Mouse (Mus musculus): ENCODE measurements around the gene Plekha8. TPM values are rescaled to one million over a fixed set of nuclear protein-coding genes. Genes with fewer than 3 reads are reported as not detected.

Gene Plekha8
- polyA plus RNA-seq, 1 experiment = 4.9 TPM

GRCm38 (mm10) chr6:54681746-54682428, 87.0 kb downstream of the Plekha8 start:
- H3K4me1 ChIP-seq (ENCODE audit: control insufficient read depth, insufficient read depth, low read length) = peaks cover 5% of the 10 kb centered on the region
- H3K4me3 ChIP-seq (ENCODE audit: insufficient read depth, low read length) = peak overlapping the region; percentile 84
- TF ChIP-seq POLR2A (IDR thresholded peaks at IDR 0.05; ENCODE audit: borderline replicate concordance, low read depth, low read length) (no peak), CTCF (IDR thresholded peaks at IDR 0.05; ENCODE audit: low read depth, low read length) (no peak)
- H3K27ac ChIP-seq (ENCODE audit: insufficient read depth, low read depth, low read length) = no peak overlapping the region

GRCm38 (mm10) chr6:54684085-54684484, 89.2 kb downstream of the Plekha8 start:
- TF ChIP-seq POLR2A (IDR thresholded peaks at IDR 0.05; ENCODE audit: borderline replicate concordance, low read depth, low read length) (no peak), CTCF (IDR thresholded peaks at IDR 0.05; ENCODE audit: low read depth, low read length) (no peak)
- H3K4me1 ChIP-seq (ENCODE audit: control insufficient read depth, insufficient read depth, low read length) = peaks cover 5% of the 10 kb centered on the region
- H3K4me3 ChIP-seq (ENCODE audit: insufficient read depth, low read length) = no peak overlapping the region
- no peak overlapping the region for H3K27ac ChIP-seq (ENCODE audit: insufficient read depth, low read depth, low read length)

GRCm38 (mm10) chr6:54685103-54685502, 90.2 kb downstream of the Plekha8 start:
- no peak overlapping the region for H3K27ac ChIP-seq (ENCODE audit: insufficient read depth, low read depth, low read length)
- peaks cover 5% of the 10 kb centered on the region for H3K4me1 ChIP-seq (ENCODE audit: control insufficient read depth, insufficient read depth, low read length)
- TF ChIP-seq POLR2A (IDR thresholded peaks at IDR 0.05; ENCODE audit: borderline replicate concordance, low read depth, low read length) (no peak), CTCF (IDR thresholded peaks at IDR 0.05; ENCODE audit: low read depth, low read length) (no peak)
- no peak overlapping the region for H3K4me3 ChIP-seq (ENCODE audit: insufficient read depth, low read length)

- Histone ChIP-seq H3K4me3 (ENCODE audit: insufficient read depth, low read length) (no peak overlapping the region), H3K27ac (ENCODE audit: insufficient read depth, low read depth, low read length) (no peak overlapping the region), H3K4me1 (ENCODE audit: control insufficient read depth, insufficient read depth, low read length) (peaks cover under 1% of the 10 kb centered on the region)
- TF ChIP-seq POLR2A (IDR thresholded peaks at IDR 0.05; ENCODE audit: borderline replicate concordance, low read depth, low read length) = no peak
- TF ChIP-seq CTCF (IDR thresholded peaks at IDR 0.05; ENCODE audit: low read depth, low read length) = no peak
Observed at GRCm38 (mm10) chr6:54685716-54686395, 90.9 kb downstream of the Plekha8 start.

- Histone ChIP-seq H3K4me3 (ENCODE audit: insufficient read depth, low read length) (no peak overlapping the region), H3K4me1 (ENCODE audit: control insufficient read depth, insufficient read depth, low read length) (no peaks in the 10 kb centered on the region), H3K27ac (ENCODE audit: insufficient read depth, low read depth, low read length) (no peak overlapping the region)
- TF ChIP-seq CTCF (IDR thresholded peaks at IDR 0.05; ENCODE audit: low read depth, low read length) (no peak), POLR2A (IDR thresholded peaks at IDR 0.05; ENCODE audit: borderline replicate concordance, low read depth, low read length) (no peak)
Observed at GRCm38 (mm10) chr6:54686946-54687737, 92.2 kb downstream of the Plekha8 start.

- no peak overlapping the region for H3K4me3 ChIP-seq (ENCODE audit: insufficient read depth, low read length)
- TF ChIP-seq CTCF (IDR thresholded peaks at IDR 0.05; ENCODE audit: low read depth, low read length) = no peak
- TF ChIP-seq POLR2A (IDR thresholded peaks at IDR 0.05; ENCODE audit: borderline replicate concordance, low read depth, low read length) = no peak
- H3K4me1 ChIP-seq (ENCODE audit: control insufficient read depth, insufficient read depth, low read length) = no peaks in the 10 kb centered on the region
- no peak overlapping the region for H3K27ac ChIP-seq (ENCODE audit: insufficient read depth, low read depth, low read length)
Observed at GRCm38 (mm10) chr6:54688467-54689323, 93.8 kb downstream of the Plekha8 start.

GRCm38 (mm10) chr6:54689686-54690085, 94.8 kb downstream of the Plekha8 start:
- TF ChIP-seq POLR2A (IDR thresholded peaks at IDR 0.05; ENCODE audit: borderline replicate concordance, low read depth, low read length) (no peak), CTCF (IDR thresholded peaks at IDR 0.05; ENCODE audit: low read depth, low read length) (no peak)
- Histone ChIP-seq H3K27ac (ENCODE audit: insufficient read depth, low read depth, low read length) (no peak overlapping the region), H3K4me1 (ENCODE audit: control insufficient read depth, insufficient read depth, low read length) (no peaks in the 10 kb centered on the region), H3K4me3 (ENCODE audit: insufficient read depth, low read length) (no peak overlapping the region)

GRCm38 (mm10) chr6:54690838-54691237, 95.9 kb downstream of the Plekha8 start:
- no peak for TF ChIP-seq CTCF (IDR thresholded peaks at IDR 0.05; ENCODE audit: low read depth, low read length)
- TF ChIP-seq POLR2A (IDR thresholded peaks at IDR 0.05; ENCODE audit: borderline replicate concordance, low read depth, low read length) = no peak
- H3K4me1 ChIP-seq (ENCODE audit: control insufficient read depth, insufficient read depth, low read length) = no peaks in the 10 kb centered on the region
- no peak overlapping the region for H3K27ac ChIP-seq (ENCODE audit: insufficient read depth, low read depth, low read length)
- H3K4me3 ChIP-seq (ENCODE audit: insufficient read depth, low read length) = no peak overlapping the region
